Mouse (Mus musculus): ENCODE measurements around the gene Ski.

GRCm38 (mm10) chr4:155268382-155268781 is 46.0 kb upstream of the Ski start:
- TF ChIP-seq CTCF (IDR thresholded peaks at IDR 0.05; ENCODE audit: low read depth) = peak; percentile 67
- TF ChIP-seq EP300 (IDR thresholded peaks at IDR 0.05; ENCODE audit: low read depth) = no peak

Data from liver, embryonic 14.5 days (tissue).